Mouse (Mus musculus) adrenal gland, postnatal 25 days (tissue): ENCODE measurements at regions not wholly inside any gene's neighbourhood (a gene's known extent, or its start where the extent isn't known, plus 50 kb on each side); places are given as distances from the start of the nearest gene placed in this dataset.

ENCODE experiments used
- DNase-seq: peaks from one replicate; pipeline ENCODE4 v3.0.0; 2021; ENCODE audit warnings: mixed read lengths

DNA sequence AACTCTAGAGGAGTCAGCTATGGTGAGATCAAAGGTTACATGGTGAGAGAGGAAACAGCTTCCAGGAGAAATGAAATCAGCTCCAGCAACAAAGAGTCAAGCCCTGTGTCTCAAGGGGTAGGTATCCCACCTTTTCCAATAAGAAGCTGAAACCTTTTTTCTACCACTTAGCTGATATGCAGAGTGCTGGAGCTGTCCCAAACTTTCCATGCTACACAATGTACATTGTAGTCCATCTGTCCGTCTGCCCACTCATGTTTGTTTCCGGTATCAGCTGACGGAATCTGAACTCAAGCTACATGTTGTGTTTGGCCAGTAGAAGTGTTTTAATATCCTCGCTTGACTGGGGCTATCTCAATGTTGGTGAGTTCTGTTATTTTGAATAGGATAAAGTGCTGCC, 83.6 kb upstream of the Ngf start:
- DNase-seq: no peak

GRCm38 (mm10) chr3:102384596-102384995, 85.1 kb upstream of the Ngf start:
- DNase-seq: no peak

DNA sequence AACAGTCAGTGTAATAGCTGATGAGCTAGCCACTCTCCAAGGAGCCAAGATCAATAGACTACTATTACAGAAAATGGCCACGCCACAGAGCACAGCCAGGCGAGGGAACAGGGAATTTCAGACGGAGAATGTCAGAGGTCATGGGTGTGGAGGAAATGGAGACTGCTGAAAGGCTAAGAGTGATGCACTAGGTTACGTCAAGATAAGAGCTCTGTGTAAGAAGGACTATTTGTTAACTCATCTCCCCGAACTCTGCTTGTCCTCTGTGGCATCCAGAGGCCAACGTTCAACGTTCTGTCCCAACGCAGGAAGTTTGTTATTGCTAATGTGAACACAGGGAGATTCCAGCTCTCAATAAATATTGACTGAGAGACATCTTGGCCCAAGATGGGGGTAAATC, 86.0 kb upstream of the Ngf start:
- no peak for DNase-seq

DNA sequence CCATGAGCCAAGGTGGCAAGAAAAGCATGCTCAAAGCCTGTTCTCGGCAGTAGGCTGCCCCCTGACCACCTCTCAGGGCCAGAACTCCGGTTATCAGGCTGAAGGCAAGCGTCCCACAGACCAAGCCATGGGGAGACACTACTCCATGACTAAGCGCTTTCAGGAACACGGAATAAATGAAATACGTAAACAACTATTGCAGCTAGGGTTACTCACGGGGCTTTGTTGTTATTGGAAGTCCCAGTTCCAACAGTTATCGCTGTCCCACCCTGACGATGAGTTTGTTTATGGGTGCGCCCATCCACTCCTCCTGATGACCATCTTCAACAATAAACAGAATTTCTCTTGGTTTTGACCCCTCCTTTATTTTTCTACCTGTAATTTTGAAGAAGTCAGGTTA, 88.0 kb upstream of the Ngf start:
- DNase-seq: no peak

- DNase-seq: no peak
Measured at GRCm38 (mm10) chr3:102374381-102375060, 95.2 kb upstream of the Ngf start.

DNA sequence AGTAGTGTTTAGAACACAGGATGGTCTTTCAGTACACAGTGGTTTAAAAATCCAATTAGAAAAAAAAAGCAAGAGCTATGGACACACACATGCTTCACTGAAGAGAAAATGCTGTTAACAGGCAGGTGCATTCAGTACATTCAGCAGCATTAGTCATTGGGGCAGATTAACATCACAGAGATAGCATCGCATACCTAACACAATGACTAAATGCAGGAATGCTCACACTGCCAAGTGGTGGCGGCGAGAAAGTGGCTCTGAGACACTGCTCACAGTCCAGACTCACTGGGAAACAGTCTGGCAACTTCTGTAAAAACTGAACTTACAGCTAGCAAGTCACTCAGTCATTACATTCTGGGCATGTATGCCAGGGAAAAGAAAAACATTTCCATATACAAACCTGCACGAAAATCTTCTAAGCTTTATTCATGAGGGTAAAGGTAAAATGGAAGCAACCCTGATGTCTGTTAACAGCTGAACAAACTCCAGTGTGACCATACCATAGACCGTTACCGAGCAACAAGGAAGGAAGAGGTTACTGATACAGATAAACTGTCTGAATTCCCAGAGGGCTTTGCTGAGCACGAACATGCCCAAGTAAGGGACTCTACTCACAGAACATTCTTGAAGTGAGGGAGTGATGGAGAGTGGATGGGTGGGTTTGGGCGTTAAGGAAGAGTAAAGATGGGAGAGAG, 97.4 kb upstream of the Ngf start:
- no peak for DNase-seq

- peak; percentile 46 for DNase-seq
Measured at GRCm38 (mm10) chr3:102366188-102366587, 103.5 kb upstream of the Ngf start.

DNA sequence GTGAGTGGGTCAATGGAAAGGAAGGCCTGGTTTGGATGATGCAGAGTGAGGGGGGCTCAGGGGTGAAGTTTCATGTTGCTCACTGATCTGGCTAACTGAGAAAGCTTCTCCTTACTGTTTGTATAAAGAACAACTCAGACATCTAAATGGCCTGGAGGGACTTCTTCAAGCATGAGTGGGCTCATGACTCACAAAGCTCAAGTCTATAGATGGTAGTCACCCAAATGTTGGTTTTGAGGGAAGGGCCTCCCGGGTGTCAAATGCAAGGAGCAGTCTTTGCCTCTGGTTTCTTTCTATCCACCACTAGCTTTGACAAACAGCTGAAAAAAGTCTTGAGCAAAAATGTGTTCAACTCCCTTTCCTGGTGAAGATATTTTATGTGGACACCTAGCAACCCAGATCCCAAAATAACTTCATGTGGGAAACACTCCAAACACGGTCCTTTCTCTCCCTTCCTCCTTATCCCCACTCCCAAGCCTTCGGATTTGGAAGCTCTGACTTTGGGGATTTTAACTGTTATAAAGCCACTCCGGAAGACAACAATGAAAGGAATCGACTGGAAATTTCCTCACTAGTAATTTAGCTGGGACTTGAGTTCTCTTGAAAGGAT, 105.3 kb upstream of the Ngf start:
- DNase-seq: no peak

DNA sequence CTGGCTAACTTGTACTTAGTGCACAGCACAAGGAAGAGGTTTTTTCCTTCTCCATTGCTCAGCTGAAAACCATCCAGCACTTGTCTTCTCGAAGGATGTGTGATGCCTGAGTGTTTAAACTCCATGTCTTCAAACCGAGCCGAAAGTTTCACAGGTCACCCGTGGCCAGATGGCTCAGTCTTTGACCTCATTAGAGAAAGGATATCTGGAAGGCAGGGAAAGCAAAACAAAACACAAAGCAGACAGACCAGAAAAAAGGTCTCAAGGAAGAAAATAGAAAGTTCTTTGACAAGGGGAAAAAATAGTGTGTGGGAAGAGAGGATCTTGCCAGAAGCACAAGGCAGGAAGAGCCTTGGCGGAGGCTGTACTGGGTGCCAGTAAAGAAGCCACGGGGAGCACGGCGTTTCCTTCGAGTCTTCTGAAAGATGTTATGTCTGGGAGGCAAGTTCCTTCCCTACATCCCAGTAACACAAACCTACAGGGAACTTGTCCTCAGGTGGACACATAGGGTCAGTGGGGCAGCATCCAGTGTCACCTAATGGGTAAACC, 108.9 kb upstream of the Ngf start:
- no peak for DNase-seq

DNA sequence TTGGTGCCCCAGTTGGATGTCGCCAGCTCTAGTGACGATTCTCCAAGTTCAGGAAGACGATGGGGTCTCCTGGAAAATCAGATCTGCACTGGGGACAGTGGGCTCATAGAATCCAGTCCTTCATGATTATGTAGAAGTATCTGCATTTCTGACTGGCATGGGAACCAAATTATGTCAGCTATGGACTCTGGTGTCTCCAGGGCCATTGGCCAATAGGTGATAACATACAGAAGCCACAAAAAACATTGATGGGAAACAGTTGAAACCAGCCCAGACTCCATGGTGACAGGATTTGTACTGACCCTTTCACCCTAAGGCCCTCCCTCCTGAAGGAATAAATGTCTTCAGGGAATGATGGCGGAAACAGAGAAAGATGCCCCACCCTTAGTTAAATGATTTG, 110.9 kb upstream of the Ngf start:
- no peak for DNase-seq

DNA sequence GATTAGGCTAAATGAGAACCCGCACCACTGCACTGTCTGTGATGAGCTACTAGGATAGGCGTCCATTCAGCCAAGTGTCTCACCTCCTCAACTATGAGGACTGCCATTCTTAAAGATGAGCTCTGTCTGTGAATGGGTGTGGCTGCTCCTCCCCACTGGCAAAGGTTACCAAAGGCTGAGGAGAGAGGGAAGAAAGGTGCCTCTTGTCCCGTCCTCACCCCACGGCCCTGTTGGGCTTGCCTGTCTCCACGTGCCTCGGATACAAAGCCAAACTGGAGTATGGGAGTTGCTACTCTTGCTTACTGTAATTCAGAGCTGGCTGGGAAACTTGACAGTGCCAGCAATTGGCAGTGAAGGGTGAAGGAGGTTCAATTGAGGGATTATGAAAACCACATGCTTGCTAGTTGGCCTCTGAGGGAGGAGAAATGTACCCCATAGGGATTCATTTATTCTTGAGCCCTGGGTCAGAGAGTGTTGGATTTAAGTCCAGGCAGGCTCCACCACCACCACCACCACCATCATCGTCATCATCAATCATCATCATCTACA, 112.6 kb upstream of the Ngf start:
- DNase-seq: no peak

- DNase-seq: no peak
Measured at GRCm38 (mm10) chr3:102355352-102355751, 114.4 kb upstream of the Ngf start.

DNA sequence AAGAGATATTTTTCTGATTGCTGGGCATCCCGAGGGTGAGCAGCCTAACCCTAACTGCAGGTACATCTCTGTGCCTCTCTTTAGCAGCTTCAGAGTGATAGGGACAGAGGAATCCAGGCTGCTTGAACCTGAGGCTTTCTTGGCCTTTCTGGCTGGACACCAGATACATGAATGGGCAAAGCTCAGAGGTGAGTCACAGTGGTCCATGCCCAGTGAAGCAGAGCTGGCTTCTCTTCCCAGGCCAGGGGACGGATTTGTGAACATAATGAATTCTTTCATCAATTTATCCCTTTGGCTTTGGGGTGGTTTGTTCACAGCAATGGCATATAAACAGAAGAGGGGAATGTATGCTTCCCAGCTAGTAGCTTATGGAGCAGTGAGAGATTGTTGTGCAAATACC, 114.9 kb upstream of the Ngf start:
- no peak for DNase-seq

GRCm38 (mm10) chr3:102353277-102353900, 116.3 kb upstream of the Ngf start:
- DNase-seq: no peak

GRCm38 (mm10) chr3:102346077-102346476, 123.6 kb upstream of the Ngf start:
- no peak for DNase-seq

GRCm38 (mm10) chr3:102345291-102345690, 124.4 kb upstream of the Ngf start:
- DNase-seq: no peak

- DNase-seq: no peak
Measured at GRCm38 (mm10) chr3:102340731-102341130, 129.0 kb upstream of the Ngf start.

DNA sequence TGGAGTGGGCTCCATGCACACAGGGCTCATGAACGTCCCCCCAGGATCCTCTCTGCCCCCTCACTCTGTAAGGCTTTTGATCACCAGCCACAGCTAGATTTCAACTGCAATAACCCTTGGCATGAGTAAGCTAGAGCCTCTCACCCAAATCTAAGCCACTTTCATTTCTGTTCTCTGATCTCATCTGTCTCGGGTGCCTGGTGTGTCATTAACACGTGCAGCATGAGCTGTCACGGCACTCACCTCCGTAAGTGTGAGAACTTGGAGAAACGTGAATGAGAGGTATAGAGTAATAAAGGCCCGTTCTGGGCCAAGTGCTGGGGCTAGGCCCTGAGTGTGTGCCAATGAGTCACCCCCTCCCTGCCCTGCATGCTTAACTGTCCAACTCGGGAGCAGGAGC, 131.8 kb upstream of the Ngf start:
- peak; percentile 6 for DNase-seq

- DNase-seq: no peak
Measured at GRCm38 (mm10) chr3:102336184-102336583, 131.7 kb upstream of the Vangl1 start.

GRCm38 (mm10) chr3:102335146-102335545, 130.7 kb upstream of the Vangl1 start:
- peak; percentile 44 for DNase-seq

DNA sequence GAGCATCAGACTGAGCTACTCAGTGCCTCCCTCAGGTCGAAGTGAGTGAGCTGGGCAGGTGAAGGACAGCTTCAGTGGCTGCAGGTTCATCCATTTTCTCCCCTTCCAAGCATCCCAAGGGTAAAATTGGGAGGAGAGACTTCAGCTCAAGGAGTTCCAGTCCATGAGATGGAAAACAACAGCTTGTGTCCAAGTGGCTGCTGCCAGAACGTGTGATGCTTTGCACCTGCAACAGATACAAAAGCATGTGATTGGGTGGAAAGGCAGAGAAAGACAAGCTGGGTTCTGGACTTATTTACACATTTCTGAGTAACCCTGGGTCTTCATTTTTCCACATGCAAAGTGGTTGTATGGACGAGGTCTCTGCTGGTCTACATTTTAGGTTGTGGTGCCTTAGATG, 127.7 kb upstream of the Vangl1 start:
- DNase-seq: no peak

- DNase-seq: no peak
Measured at GRCm38 (mm10) chr3:102319331-102319730, 114.8 kb upstream of the Vangl1 start.

GRCm38 (mm10) chr3:102316151-102316550, 111.7 kb upstream of the Vangl1 start:
- DNase-seq: no peak
